Mouse (Mus musculus): ENCODE data around the gene Rhox13. TPM values are rescaled to one million over a fixed set of nuclear protein-coding genes. Genes with fewer than 3 reads are reported as not detected.

Gene Rhox13
- not detected in 2 replicates for polyA plus RNA-seq (2014; fragmentation: Nextera tagmentation; extraction: Ambion mirVana)

DNA sequence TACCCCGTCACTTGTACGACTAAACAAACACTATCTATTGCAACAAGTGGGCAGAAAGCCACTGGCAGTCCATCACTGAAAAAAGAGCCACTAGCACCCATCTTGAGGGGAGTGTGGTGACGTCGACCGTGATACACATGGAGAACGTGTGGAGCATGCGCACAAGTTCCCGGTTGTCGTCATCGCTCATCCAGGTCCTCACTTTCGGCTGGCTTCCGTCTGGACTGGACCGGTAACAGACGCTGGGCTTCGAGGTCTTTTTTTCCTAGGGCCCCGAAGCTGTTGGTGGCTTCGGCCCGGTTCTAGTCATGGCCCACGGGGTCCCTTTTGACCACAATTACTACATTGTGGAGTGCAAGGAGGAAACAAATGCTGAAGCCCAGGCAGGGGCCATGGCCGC lies at the start of gene Rhox13:
Rhox13 (plus strand) TSS at position 238 of the 400 bp plus-strand sequence.
- no peak within 1 kb of the TSS for H3K4me2 ChIP-seq
- ATAC-seq (ENCODE audit: insufficient read depth): no peak
- H3K4me3 ChIP-seq (ENCODE audit: low read depth, low read length): no peak within 1 kb of the TSS
- no peak for DNase-seq
- no peaks in the 10 kb centered on the region for H3K27me3 ChIP-seq (ENCODE audit: insufficient read depth, low read length)
- H3K36me3 ChIP-seq (ENCODE audit: insufficient read depth): no peaks in the 10 kb centered on the region
- no peak within 1 kb of the TSS for H3K27ac ChIP-seq (ENCODE audit: low read depth)
- WGBS: 95% methylated on average over 20 of the region's 20 CpGs
- H3K9ac ChIP-seq: no peak within 1 kb of the TSS
- no peaks in the 10 kb centered on the region for H3K4me1 ChIP-seq (ENCODE audit: insufficient read depth)
- TF ChIP-seq CTCF (IDR thresholded peaks at IDR 0.05; ENCODE audit: low read depth): no peak
- H3K9me3 ChIP-seq (ENCODE audit: low read depth, low read length): peaks cover 6% of the 10 kb centered on the region; the same call in 1 of the 2 replicates

DNA sequence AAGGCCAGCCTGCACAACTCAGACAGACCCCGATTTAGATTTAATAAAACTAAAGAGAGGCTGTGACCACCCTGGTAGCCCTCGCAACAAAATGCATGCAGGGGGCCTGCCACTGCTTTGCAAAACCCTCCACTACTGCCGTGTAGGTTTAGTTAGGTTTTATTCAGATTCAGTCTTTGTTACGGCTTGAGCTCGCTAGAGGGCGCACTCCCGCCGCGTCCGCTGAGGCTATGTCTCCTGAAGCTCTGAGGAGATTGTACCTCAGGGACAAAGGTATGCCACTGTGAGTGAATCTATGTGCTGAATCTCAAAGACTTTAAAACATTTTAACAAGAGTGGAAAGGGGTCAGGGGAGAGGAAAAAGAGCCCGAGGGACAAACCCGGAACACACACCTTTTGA lies 36.8 kb upstream of the Rhox13 start:
- 18% methylated on average over 12 of the region's 12 CpGs for WGBS
- H3K36me3 ChIP-seq (ENCODE audit: insufficient read depth): no peaks in the 10 kb centered on the region
- peak; percentile 69 for TF ChIP-seq CTCF (IDR thresholded peaks at IDR 0.05; ENCODE audit: low read depth)

DNA sequence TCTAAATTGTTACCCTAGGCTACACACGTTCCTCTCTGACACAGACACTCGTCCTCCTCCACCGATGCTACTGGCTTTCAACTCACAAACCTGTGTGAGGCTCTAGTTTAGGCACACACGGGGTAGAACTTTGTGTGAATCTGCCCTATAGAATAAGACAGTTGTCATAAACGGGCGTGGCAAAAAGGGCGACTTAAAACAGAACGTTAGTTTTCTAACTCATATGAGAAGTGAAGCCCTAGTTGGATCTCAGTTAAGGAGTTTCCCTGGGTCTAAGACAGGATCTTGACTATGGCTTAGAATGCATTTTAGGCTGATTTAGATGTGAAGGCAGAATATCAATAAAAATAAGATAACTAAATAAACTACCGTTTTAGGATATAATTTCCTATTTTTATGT lies 36.0 kb upstream of the Rhox13 start, which contains the start of gene Rhox11:
Rhox11 (minus strand) TSS at position 101 of the 400 bp plus-strand sequence.
- Histone ChIP-seq H3K4me3 (ENCODE audit: low read depth, low read length) (no peak within 1 kb of the TSS), H3K4me2 (no peak within 1 kb of the TSS), H3K4me1 (ENCODE audit: insufficient read depth) (no peaks in the 10 kb centered on the region), H3K27ac (ENCODE audit: low read depth) (no peak within 1 kb of the TSS), H3K36me3 (ENCODE audit: insufficient read depth) (no peaks in the 10 kb centered on the region), H3K9me3 (ENCODE audit: low read depth, low read length) (no peaks in the 10 kb centered on the region), H3K9ac (no peak within 1 kb of the TSS), H3K27me3 (ENCODE audit: insufficient read depth, low read length) (no peaks in the 10 kb centered on the region)
- DNase-seq (no peak), ATAC-seq (ENCODE audit: insufficient read depth) (no peak)
- WGBS: 85% methylated on average over 9 of the region's 9 CpGs
- no peak for TF ChIP-seq CTCF (IDR thresholded peaks at IDR 0.05; ENCODE audit: low read depth)

More for the DNA sequence above, 36.8 kb upstream of the Rhox13 start:
- no peak overlapping the region for H3K9ac ChIP-seq
- no peak overlapping the region for H3K4me3 ChIP-seq (ENCODE audit: low read depth, low read length)
- no peak overlapping the region for H3K27ac ChIP-seq (ENCODE audit: low read depth)
- DNase-seq (peak; percentile 72), ATAC-seq (ENCODE audit: insufficient read depth) (peak; percentile 21; the same call in 1 of the 2 replicates)
- no peaks in the 10 kb centered on the region for H3K4me1 ChIP-seq (ENCODE audit: insufficient read depth)
- H3K9me3 ChIP-seq (ENCODE audit: low read depth, low read length): no peaks in the 10 kb centered on the region
- H3K27me3 ChIP-seq (ENCODE audit: insufficient read depth, low read length): no peaks in the 10 kb centered on the region
- no peak overlapping the region for H3K4me2 ChIP-seq

DNA sequence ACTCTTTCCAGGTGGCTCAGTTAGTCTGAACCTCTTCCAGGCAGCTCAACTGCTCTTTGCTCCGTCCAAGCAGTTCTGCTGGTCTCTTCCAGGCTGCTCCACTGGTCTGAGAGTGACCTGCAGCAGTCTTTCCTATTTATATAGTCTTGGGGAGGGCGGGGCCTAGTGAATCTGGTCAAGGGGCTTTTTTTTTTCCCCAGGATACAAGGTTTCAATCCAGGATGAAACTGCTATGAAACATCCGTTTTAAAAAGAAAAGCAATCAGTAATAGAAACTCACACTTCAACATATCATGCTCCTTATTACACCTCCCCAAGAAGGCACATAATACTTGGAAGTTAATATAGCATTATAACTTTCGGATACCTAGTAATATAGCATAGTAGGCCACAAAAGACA lies 10.2 kb upstream of the Rhox13 start, which contains the start of gene Rhox12:
Rhox12 (minus strand) TSS at position 101 of the 400 bp plus-strand sequence.
- Histone ChIP-seq H3K4me3 (ENCODE audit: low read depth, low read length) (no peak within 1 kb of the TSS), H3K36me3 (ENCODE audit: insufficient read depth) (no peaks in the 10 kb centered on the region), H3K9ac (no peak within 1 kb of the TSS), H3K4me1 (ENCODE audit: insufficient read depth) (no peaks in the 10 kb centered on the region), H3K27ac (ENCODE audit: low read depth) (no peak within 1 kb of the TSS), H3K27me3 (ENCODE audit: insufficient read depth, low read length) (no peaks in the 10 kb centered on the region), H3K9me3 (ENCODE audit: low read depth, low read length) (no peaks in the 10 kb centered on the region), H3K4me2 (no peak within 1 kb of the TSS)
- WGBS: 68% methylated on average over 4 of the region's 4 CpGs
- ATAC-seq (ENCODE audit: insufficient read depth): no peak
- DNase-seq: no peak
- no peak for TF ChIP-seq CTCF (IDR thresholded peaks at IDR 0.05; ENCODE audit: low read depth)

DNA sequence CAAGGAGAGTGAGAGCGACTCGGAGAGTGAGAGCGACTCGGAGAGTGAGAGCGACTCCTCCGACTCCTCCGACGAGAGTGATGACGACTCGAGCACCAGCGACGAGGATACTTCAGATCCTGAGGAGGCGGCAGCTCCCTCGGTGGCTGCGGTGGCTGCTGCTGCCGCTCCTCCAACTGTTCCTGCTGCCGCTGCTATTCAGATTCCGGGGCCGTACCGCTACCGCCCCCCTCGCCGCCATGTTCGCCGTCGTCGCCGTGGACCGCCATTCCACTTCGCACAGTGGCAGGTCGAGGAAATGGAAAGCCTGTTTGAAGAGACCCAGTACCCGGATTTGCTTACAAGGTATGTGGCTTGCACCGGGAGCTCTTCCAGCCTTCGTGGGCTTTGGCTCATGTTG lies 459 bp downstream of the Rhox13 start:
- no peak overlapping the region for H3K9ac ChIP-seq
- TF ChIP-seq CTCF (IDR thresholded peaks at IDR 0.05; ENCODE audit: low read depth): no peak
- no peaks in the 10 kb centered on the region for H3K27me3 ChIP-seq (ENCODE audit: insufficient read depth, low read length)
- H3K4me1 ChIP-seq (ENCODE audit: insufficient read depth): no peaks in the 10 kb centered on the region
- H3K27ac ChIP-seq (ENCODE audit: low read depth): no peak overlapping the region
- ATAC-seq (ENCODE audit: insufficient read depth) (no peak), DNase-seq (no peak)
- H3K4me2 ChIP-seq: no peak overlapping the region
- H3K9me3 ChIP-seq (ENCODE audit: low read depth, low read length): peaks cover 6% of the 10 kb centered on the region; the same call in 1 of the 2 replicates
- no peaks in the 10 kb centered on the region for H3K36me3 ChIP-seq (ENCODE audit: insufficient read depth)
- H3K4me3 ChIP-seq (ENCODE audit: low read depth, low read length): no peak overlapping the region
- 88% methylated on average over 30 of the region's 34 CpGs for WGBS

- peak; percentile 8 for DNase-seq
- no peak overlapping the region for H3K4me3 ChIP-seq (ENCODE audit: low read depth, low read length)
- H3K4me2 ChIP-seq: no peak overlapping the region
- WGBS: 52% methylated on average over 1 of the region's 1 CpGs
- no peaks in the 10 kb centered on the region for H3K27me3 ChIP-seq (ENCODE audit: insufficient read depth, low read length)
- H3K27ac ChIP-seq (ENCODE audit: low read depth): no peak overlapping the region
- H3K9me3 ChIP-seq (ENCODE audit: low read depth, low read length): no peaks in the 10 kb centered on the region
- TF ChIP-seq CTCF (IDR thresholded peaks at IDR 0.05; ENCODE audit: low read depth): peak; percentile 23
- no peaks in the 10 kb centered on the region for H3K36me3 ChIP-seq (ENCODE audit: insufficient read depth)
- H3K4me1 ChIP-seq (ENCODE audit: insufficient read depth): no peaks in the 10 kb centered on the region
- H3K9ac ChIP-seq: no peak overlapping the region
- no peak for ATAC-seq (ENCODE audit: insufficient read depth)
These were observed 38.1 kb downstream of the Rhox13 start for GRCm38 (mm10) chrX:38159097-38159496.

DNA sequence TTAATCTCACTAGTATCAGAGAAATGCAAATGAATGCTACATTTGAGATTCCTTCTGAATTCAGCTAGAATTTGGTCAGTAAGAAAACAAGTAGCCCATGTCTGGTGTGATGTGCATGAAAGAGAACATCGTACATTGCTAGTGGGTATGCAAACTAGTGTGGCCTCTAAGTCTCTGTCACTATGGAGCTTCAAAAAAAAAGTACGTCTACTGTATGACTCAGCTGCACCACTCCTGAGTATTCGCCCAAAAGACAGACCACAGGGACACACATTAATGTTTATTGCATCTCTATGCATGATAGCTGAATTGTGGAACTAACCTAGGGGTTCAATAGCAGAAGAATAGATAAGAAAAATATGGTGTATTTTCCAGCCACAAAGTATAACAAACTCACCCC lies 44.3 kb downstream of the Rhox13 start:
- H3K27me3 ChIP-seq (ENCODE audit: insufficient read depth, low read length): no peaks in the 10 kb centered on the region
- H3K4me1 ChIP-seq (ENCODE audit: insufficient read depth): no peaks in the 10 kb centered on the region
- H3K4me2 ChIP-seq: no peak overlapping the region
- no peaks in the 10 kb centered on the region for H3K36me3 ChIP-seq (ENCODE audit: insufficient read depth)
- 82% methylated on average over 3 of the region's 3 CpGs for WGBS
- no peak for ATAC-seq (ENCODE audit: insufficient read depth)
- no peaks in the 10 kb centered on the region for H3K9me3 ChIP-seq (ENCODE audit: low read depth, low read length)
- no peak overlapping the region for H3K4me3 ChIP-seq (ENCODE audit: low read depth, low read length)
- TF ChIP-seq CTCF (IDR thresholded peaks at IDR 0.05; ENCODE audit: low read depth): no peak
- H3K9ac ChIP-seq: no peak overlapping the region
- no peak for DNase-seq
- H3K27ac ChIP-seq (ENCODE audit: low read depth): no peak overlapping the region

Measured in lung, embryonic 14.5 days (tissue).